Mouse (Mus musculus) bone marrow, adult 2 months (tissue): ENCODE measurements at regions not wholly inside any gene's neighbourhood (a gene's known extent, or its start where the extent isn't known, plus 50 kb on each side); places are given as distances from the start of the nearest gene placed in this dataset.

Source experiments
- CTCF ChIP-seq: fragments of 200-500 bp; IDR thresholded peaks from 2 replicates; pipeline ENCODE4 v1.5.1; 2011; ENCODE audit warnings: low read length, control low read depth; ENCODE audit not compliant: control insufficient read depth, insufficient read depth
- POLR2A ChIP-seq: fragments of 200-500 bp; IDR thresholded peaks from 2 replicates; pipeline ENCODE4 v1.6.1; 2011; ENCODE audit warnings: low read depth, mild to moderate bottlenecking, control low read depth, low read length, borderline replicate concordance; ENCODE audit not compliant: control insufficient read depth

GRCm38 (mm10) chr5:141062144-141062543, 61.8 kb upstream of the Card11 start:
- TF ChIP-seq POLR2A, result no peak
- no peak for TF ChIP-seq CTCF
